Mouse (Mus musculus) MEL (cell line): ENCODE data around the gene Slc39a1.

Experiments
- CTCF ChIP-seq, 3 experiments: IDR thresholded peaks in 2 of 3; conservative IDR thresholded peaks in 1 of 3; 2 replicates each; pipeline ENCODE4 v1.5.1; 2011 to 2012; ENCODE audit warnings: low read length in 3 of 3, low read depth in 2 of 3, mild to moderate bottlenecking in 2 of 3, improper control_type of control experiment in 1 of 3, inconsistent platforms in 1 of 3, mixed read lengths in 1 of 3, moderate library complexity in 1 of 3; ENCODE audit not compliant: control insufficient read depth in 1 of 3, insufficient read depth in 1 of 3, poor library complexity in 1 of 3, severe bottlenecking in 1 of 3
- ELF1 ChIP-seq: IDR thresholded peaks from 2 replicates; pipeline ENCODE4 v1.6.1; 2014; ENCODE audit warnings: low read depth, mild to moderate bottlenecking, inconsistent platforms, low read length, improper control_type of control experiment, moderate library complexity
- MAX ChIP-seq: IDR thresholded peaks from 2 replicates; pipeline ENCODE4 v1.6.1; 2011; ENCODE audit warnings: low read length, improper control_type of control experiment
- POLR2A ChIP-seq, 2 experiments: IDR thresholded peaks; 2 replicates each; pipeline ENCODE4 v1.6.1; 2011 to 2012; ENCODE audit warnings: low read length in 2 of 2, mild to moderate bottlenecking in 2 of 2, control low read depth in 1 of 2, improper control_type of control experiment in 1 of 2, low read depth in 1 of 2, moderate library complexity in 1 of 2; ENCODE audit not compliant: control insufficient read depth in 1 of 2, insufficient read depth in 1 of 2, poor library complexity in 1 of 2
- TAL1 ChIP-seq: IDR thresholded peaks from 2 replicates; pipeline ENCODE4 v1.6.1; 2012; ENCODE audit warnings: mild to moderate bottlenecking, inconsistent platforms, low read length, moderate library complexity, mixed read lengths
- TBP ChIP-seq: IDR thresholded peaks from 2 replicates; pipeline ENCODE4 v1.8.0; 2011; ENCODE audit warnings: low read depth, low read length, improper control_type of control experiment
- UBTF ChIP-seq: IDR thresholded peaks from 2 replicates; pipeline ENCODE4 v1.6.1; 2012; ENCODE audit warnings: low read depth, mild to moderate bottlenecking, inconsistent platforms, low read length, improper control_type of control experiment, moderate library complexity, borderline replicate concordance; ENCODE audit not compliant: insufficient read depth
- ZNF384 ChIP-seq: IDR thresholded peaks from 2 replicates; pipeline ENCODE4 v1.6.1; 2012; ENCODE audit warnings: low read depth, mild to moderate bottlenecking, inconsistent platforms, low read length, improper control_type of control experiment

DNA sequence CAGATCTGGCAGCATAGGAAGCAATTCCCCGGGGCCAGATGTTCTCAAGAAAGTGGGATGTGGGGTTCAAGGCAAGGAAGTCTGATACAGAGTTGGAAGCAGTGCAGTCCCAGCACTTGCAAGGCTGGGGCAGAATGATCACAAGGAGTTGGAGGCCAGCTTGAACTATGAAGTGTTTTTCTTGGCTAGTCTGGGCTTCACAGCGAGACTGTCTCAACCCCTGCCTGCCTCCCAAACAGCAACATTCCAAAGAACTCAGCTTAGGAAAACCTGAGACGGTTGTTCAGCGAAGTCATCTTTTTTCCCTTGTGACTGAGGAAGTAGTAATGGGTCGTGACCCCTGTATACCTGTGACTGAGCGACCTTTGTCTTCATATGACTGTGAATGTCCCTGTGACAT lies 2.8 kb downstream of the Slc39a1 start:
- TF ChIP-seq TAL1 = no peak
- TF ChIP-seq CTCF (IDR thresholded peaks at IDR 0.05 in 2 of 3, conservative IDR thresholded peaks at IDR 0.05 in 1 of 3; ENCODE audit: control insufficient read depth in 1 of 3, insufficient read depth in 1 of 3, low read depth in 2 of 3, low read length in 3 of 3, poor library complexity in 1 of 3, severe bottlenecking in 1 of 3) = no peak
- TF ChIP-seq ZNF384 = no peak
- no peak for TF ChIP-seq TBP
- no peak for TF ChIP-seq UBTF
- no peak for TF ChIP-seq MAX
- TF ChIP-seq POLR2A (IDR thresholded peaks at IDR 0.05; ENCODE audit: control insufficient read depth in 1 of 2, insufficient read depth in 1 of 2, low read depth in 1 of 2, low read length in 2 of 2, poor library complexity in 1 of 2) = no peak
- no peak for TF ChIP-seq ELF1
